Mouse (Mus musculus) small intestine, adult 2 months (tissue): ENCODE measurements around the gene Olfr699.

ENCODE experiments used
- CTCF ChIP-seq: fragments of 200-500 bp; IDR thresholded peaks from 2 replicates; pipeline ENCODE4 v1.5.1; 2012; ENCODE audit warnings: low read depth, mild to moderate bottlenecking, control low read depth, inconsistent platforms, low read length, moderate library complexity, mixed read lengths; ENCODE audit not compliant: insufficient replicate concordance, insufficient read length; ENCODE audit errors: extremely low read depth
- POLR2A ChIP-seq: fragments of 200-500 bp; IDR thresholded peaks from 2 replicates; pipeline ENCODE4 v1.6.1; 2012; ENCODE audit warnings: low read depth, mild to moderate bottlenecking, control low read depth, inconsistent platforms, low read length, moderate library complexity

DNA sequence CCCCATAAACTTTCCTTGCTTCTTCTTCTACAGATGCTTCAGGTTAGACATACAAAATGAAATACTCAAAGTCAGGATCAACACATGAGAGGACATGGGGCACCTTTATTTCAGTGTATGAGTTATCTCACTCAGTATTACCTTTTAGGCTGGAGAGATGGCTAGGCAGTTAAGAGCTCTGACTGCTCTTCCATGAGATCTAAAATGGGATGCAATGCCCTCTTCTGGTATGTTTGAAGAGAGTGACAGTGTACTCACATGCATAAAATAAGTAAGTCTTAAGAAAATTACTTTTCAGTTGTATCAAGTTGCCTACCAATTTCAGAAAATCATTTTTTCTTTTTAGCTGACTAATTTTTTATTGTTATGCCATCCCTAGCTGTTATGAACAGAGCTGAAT is 4.7 kb downstream of the Olfr699 start:
- no peak for TF ChIP-seq POLR2A
- TF ChIP-seq CTCF = no peak
